Mouse (Mus musculus) midbrain, postnatal 0 days (tissue): ENCODE results near the gene Zfp940. TPM values are rescaled to one million over a fixed set of nuclear protein-coding genes. Genes with fewer than 3 reads are reported as not detected.

Experiments
- ATAC-seq: fragments of 200-750 bp; cut with Nextera tagmentation; 2 replicates; pipeline ENCODE4 v1.8.0; 2017; ENCODE audit warnings: moderate number of reproducible peaks, mild to moderate bottlenecking, moderate TSS enrichment, moderate library complexity; ENCODE audit not compliant: low FRiP score
- DNase-seq: peaks from one replicate; pipeline ENCODE4 v3.0.0-alpha.2; 2015; ENCODE audit warnings: low spot score
- H3K27ac ChIP-seq: fragments of 300-500 bp; sonication (generic); 2 replicates; pipeline ENCODE4 v1.5.1; 2014; ENCODE audit warnings: low read depth, mild to moderate bottlenecking, low read length, mixed read lengths
- H3K27me3 ChIP-seq: fragments of 300-500 bp; sonication (generic); 2 replicates; pipeline ENCODE4 v1.6.1; 2014; ENCODE audit warnings: low read length, control low read depth, mixed read lengths; ENCODE audit not compliant: insufficient read depth
- H3K36me3 ChIP-seq: fragments of 300-500 bp; sonication (generic); 2 replicates; pipeline ENCODE4 v1.6.1; 2014; ENCODE audit warnings: low read length, control low read depth, mixed read lengths; ENCODE audit not compliant: insufficient read depth
- H3K4me1 ChIP-seq: fragments of 300-500 bp; sonication (generic); 2 replicates; pipeline ENCODE4 v1.6.1; 2014; ENCODE audit warnings: mild to moderate bottlenecking, control low read depth, antibody characterized with exemption, low read length, mixed read lengths; ENCODE audit not compliant: insufficient read depth
- H3K4me2 ChIP-seq: fragments of 300-500 bp; sonication (generic); 2 replicates; pipeline ENCODE4 v1.6.1; 2014; ENCODE audit warnings: low read depth, mild to moderate bottlenecking, low read length, mixed read lengths; ENCODE audit not compliant: poor library complexity, severe bottlenecking
- H3K4me3 ChIP-seq: fragments of 300-500 bp; sonication (generic); 2 replicates; pipeline ENCODE4 v1.5.1; 2014; ENCODE audit warnings: low read depth, mild to moderate bottlenecking, low read length, moderate library complexity
- H3K9ac ChIP-seq: fragments of 300-500 bp; sonication (generic); replicated peaks from 2 replicates; pipeline ENCODE4 v1.6.1; 2014; ENCODE audit warnings: mild to moderate bottlenecking, low read length, moderate library complexity, mixed read lengths; ENCODE audit not compliant: poor library complexity, severe bottlenecking
- H3K9me3 ChIP-seq: fragments of 300-500 bp; sonication (generic); 2 replicates; pipeline ENCODE4 v1.6.1; 2016; ENCODE audit warnings: low read length, control low read depth
- CTCF ChIP-seq: IDR thresholded peaks from 2 replicates; pipeline ENCODE4 v1.5.1; 2016; ENCODE audit warnings: antibody characterized with exemption, mild to moderate bottlenecking
- WGBS: fragments of 180-500 bp; shearing (Covaris S2); extraction: QIAGEN DNeasy Blood & Tissue Kit; methylation state at CpG from one replicate; pipeline ENCODE4 v1.1.7; 2014; 5-methylcytosine and 5-hydroxymethylcytosine counted together
- polyA plus RNA-seq: library from polyadenylated mRNA; unstranded; fragments of >200 nt; fragmentation: Nextera tagmentation; extraction: Ambion mirVana; gene quantifications from 2 replicates; pipeline ENCODE4 v1.2.1, GENCODE M21; 2015
- total RNA-seq: library from RNA; depleted of rRNA; stranded (reverse); fragments of >200 nt; gene quantifications from 2 replicates; pipeline ENCODE4 v1.2.3, GENCODE M21; 2014

The Zfp940 gene
- total and polyA plus RNA-seq, 2 experiments from 2014 or later: 11.7 to 13.1 TPM

DNA sequence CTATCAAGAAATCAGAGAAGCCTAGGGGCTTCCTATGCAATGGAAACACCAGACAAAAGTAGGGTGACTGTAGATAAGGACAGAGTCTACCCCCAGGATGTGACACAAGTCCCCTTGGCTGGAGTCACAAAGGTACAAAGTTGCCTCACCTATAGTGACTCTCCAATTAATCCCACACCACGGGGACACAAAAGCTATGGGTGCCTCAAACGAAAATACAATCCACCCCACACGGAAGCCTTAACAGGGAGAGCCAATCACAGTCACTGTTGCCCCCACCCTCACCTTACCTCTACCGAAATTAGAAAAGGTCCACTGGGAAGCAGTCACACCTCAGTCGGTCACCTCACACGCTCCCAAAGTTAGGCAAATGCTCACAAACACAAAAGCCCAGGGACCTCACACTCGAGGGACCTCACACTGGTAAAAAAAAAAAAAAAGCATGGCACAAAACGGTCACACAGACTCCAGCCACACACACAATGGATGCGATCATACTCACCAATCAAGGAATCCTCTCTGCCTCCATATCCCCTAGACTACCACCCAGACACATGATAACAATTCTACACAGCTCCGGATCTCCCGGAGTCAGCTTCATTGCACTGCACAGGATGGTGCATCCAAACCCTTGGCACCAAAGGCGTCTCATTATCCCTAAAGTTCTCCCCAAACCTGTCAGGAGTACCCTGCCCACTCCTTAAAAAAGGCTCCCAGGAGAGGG is 38.2 kb downstream of the Zfp940 start:
- Histone ChIP-seq H3K36me3 (no peaks in the 10 kb centered on the region), H3K27ac (peak overlapping the region; percentile 79), H3K9me3 (no peaks in the 10 kb centered on the region), H3K9ac (peak overlapping the region; percentile 65), H3K27me3 (no peaks in the 10 kb centered on the region), H3K4me3 (peak overlapping the region; percentile 46), H3K4me2 (peak overlapping the region; percentile 59), H3K4me1 (peaks cover 23% of the 10 kb centered on the region)
- DNase-seq (peak; percentile 30), ATAC-seq (peak; percentile 58; the same call in 1 of the 2 replicates)
- WGBS: 2% methylated on average over 12 of the region's 12 CpGs
- TF ChIP-seq CTCF: no peak

DNA sequence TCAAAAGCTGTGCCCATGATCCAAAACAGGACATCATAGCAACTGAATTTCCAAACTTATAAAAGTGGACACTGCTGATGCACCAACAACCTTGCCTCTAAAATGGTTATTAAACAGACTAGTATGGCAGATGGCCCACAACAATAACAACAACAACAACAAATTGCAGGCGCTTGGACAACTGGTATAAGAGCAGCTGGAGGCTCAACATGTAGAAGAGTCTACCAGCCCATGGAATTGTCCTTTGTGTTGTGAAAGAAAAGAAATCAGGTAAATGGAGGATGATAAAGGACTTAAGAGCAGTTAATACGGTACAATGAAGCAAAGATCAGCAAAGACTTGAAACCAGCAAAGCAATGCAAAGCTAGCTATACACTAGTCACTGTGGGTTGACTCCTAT is 39.1 kb downstream of the Zfp940 start:
- Histone ChIP-seq H3K9ac (no peak overlapping the region), H3K27ac (no peak overlapping the region), H3K4me2 (peak overlapping the region; percentile 59), H3K4me3 (peak overlapping the region; percentile 46), H3K36me3 (no peaks in the 10 kb centered on the region), H3K27me3 (no peaks in the 10 kb centered on the region), H3K4me1 (peaks cover 21% of the 10 kb centered on the region), H3K9me3 (no peaks in the 10 kb centered on the region)
- ATAC-seq (no peak), DNase-seq (no peak)
- 93% methylated on average over 2 of the region's 2 CpGs for WGBS
- no peak for TF ChIP-seq CTCF

GRCm38 (mm10) chr7:29812244-29812643 is 41.2 kb downstream of the Zfp940 start:
- ATAC-seq: no peak
- Histone ChIP-seq H3K36me3 (no peaks in the 10 kb centered on the region), H3K9ac (no peak overlapping the region), H3K9me3 (no peaks in the 10 kb centered on the region), H3K27ac (no peak overlapping the region), H3K4me3 (no peak overlapping the region), H3K4me1 (peaks cover 14% of the 10 kb centered on the region), H3K4me2 (no peak overlapping the region), H3K27me3 (no peaks in the 10 kb centered on the region)
- no peak for TF ChIP-seq CTCF
- DNase-seq: no peak
- 98% methylated on average over 1 of the region's 1 CpGs for WGBS

GRCm38 (mm10) chr7:29807046-29807445 is 46.4 kb downstream of the Zfp940 start:
- H3K9me3 ChIP-seq: no peaks in the 10 kb centered on the region
- no peaks in the 10 kb centered on the region for H3K27me3 ChIP-seq
- no peak overlapping the region for H3K4me3 ChIP-seq
- H3K4me1 ChIP-seq: no peaks in the 10 kb centered on the region
- no peak overlapping the region for H3K27ac ChIP-seq
- no peak overlapping the region for H3K9ac ChIP-seq
- WGBS: 68% methylated on average over 5 of the region's 5 CpGs
- H3K4me2 ChIP-seq: no peak overlapping the region
- ATAC-seq (no peak), DNase-seq (no peak)
- TF ChIP-seq CTCF: no peak
- no peaks in the 10 kb centered on the region for H3K36me3 ChIP-seq

DNA sequence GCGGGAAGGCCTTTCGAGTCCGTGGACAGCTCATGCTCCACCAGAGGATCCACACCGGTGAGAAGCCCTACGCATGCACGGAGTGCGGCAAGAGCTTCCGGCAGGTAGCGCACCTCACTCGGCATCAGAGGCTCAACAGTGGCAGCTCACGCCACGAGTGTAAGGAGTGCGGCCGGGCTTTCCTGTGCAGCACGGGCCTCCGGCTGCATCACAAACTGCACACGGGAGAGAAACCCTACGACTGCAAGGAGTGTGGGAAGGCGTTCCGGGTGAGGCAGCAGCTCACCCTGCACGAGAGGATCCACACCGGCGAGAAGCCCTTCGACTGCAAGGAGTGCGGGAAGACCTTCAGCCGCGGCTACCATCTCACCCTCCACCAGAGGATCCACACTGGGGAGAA is 60.6 kb downstream of the Zfp940 start:
- no peaks in the 10 kb centered on the region for H3K4me1 ChIP-seq
- WGBS: 43% methylated on average over 27 of the region's 27 CpGs
- ATAC-seq (no peak), DNase-seq (no peak)
- H3K9ac ChIP-seq: no peak overlapping the region
- H3K9me3 ChIP-seq: 0 out of 2 replicates have a peak, but pooled peaks cover 6% of the 10 kb centered on the region
- peaks cover 36% of the 10 kb centered on the region for H3K36me3 ChIP-seq
- H3K27me3 ChIP-seq: no peaks in the 10 kb centered on the region
- no peak overlapping the region for H3K4me3 ChIP-seq
- TF ChIP-seq CTCF: no peak
- no peak overlapping the region for H3K4me2 ChIP-seq
- H3K27ac ChIP-seq: no peak overlapping the region

DNA sequence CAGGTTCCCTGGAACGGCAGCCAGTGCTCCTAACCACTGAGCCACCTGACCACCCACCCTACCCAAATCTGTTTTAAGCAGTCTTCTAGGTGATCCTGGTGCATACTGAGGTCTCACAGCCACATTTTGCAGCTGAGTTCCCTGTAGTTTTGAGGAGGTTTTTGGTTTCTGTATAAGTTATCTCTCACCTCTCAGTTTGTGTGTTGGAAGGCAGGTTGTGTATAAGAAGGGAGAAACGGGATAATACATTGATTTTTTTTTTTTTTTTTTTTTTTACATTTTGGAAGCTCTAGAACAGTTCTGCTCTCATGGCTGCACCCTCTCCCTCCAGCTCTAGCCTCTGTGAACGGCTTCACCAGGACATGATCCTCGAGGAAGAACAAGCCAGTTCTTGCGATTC is 67.6 kb downstream of the Zfp940 start:
- H3K9ac ChIP-seq: peak overlapping the region; percentile 71; the same call in 1 of the 2 replicates

More for the DNA sequence above, 67.6 kb downstream of the Zfp940 start:
- Histone ChIP-seq H3K4me2 (peak overlapping the region; percentile 79), H3K4me1 (peaks cover 5% of the 10 kb centered on the region), H3K27me3 (no peaks in the 10 kb centered on the region), H3K9me3 (no peaks in the 10 kb centered on the region), H3K27ac (no peak overlapping the region), H3K4me3 (peak overlapping the region; percentile 90), H3K36me3 (peaks cover 17% of the 10 kb centered on the region)
- ATAC-seq (no peak), DNase-seq (no peak)
- TF ChIP-seq CTCF: no peak
- WGBS: 74% methylated on average over 5 of the region's 5 CpGs
